Mouse (Mus musculus) erythroblast, adult 5-6 weeks (primary cell): ENCODE data around the gene Zc3hav1l. TPM values are rescaled to one million over a fixed set of nuclear protein-coding genes. Genes with fewer than 3 reads are reported as not detected.

Experiments used
- ATAC-seq: replicated peaks from 2 replicates; pipeline ENCODE4 v1.8.0; 2016; ENCODE audit warnings: moderate number of reproducible peaks, mild to moderate bottlenecking, moderate TSS enrichment, inconsistent platforms; ENCODE audit not compliant: poor library complexity, low FRiP score, severe bottlenecking
- total RNA-seq, 2 experiments: library from RNA; stranded (forward) in 1 of 2; stranded (reverse) in 1 of 2; fragments of 150-400 nt in 1 of 2; fragments of 200-764, 138-1000 nt in 1 of 2; gene quantifications; 2 replicates each; pipeline versions ENCODE4 v1.2.3 to v1.2.4; 2015 to 2017; ENCODE audit warnings: low replicate concordance in 2 of 2

Gene Zc3hav1l
- total RNA-seq, 2 experiments from 2014 or later: 2.5 to 3.8 TPM

DNA sequence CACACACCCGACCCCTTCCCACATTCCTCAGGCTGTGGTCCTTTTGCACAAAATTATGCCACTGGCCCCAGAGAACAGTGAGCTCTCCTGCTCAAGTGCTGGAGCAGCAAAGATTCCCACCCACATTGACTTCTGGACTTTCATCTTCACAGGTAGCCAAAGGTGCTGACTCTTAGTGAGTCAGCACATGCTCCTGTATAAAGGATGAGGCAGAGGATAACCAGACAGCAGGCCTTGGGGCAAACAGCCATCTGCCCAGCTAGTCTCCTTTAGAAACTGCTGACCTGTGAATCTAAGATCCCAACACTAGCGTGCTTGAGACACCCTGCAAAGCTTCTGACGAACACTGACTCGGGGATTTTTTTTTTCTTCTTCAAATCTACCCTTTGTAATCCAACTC, 60.7 kb downstream of the Zc3hav1l start:
- no peak for ATAC-seq

Other genes starting within 250 kb of the Zc3hav1l start
- gene Tmem213, start 190.0 kb downstream of the Zc3hav1l start, total RNA-seq (2015; ENCODE audit: low replicate concordance): not detected in 2 replicates
- gene Tmem213, start 190.0 kb downstream of the Zc3hav1l start, total RNA-seq (2017; ENCODE audit: low replicate concordance): not detected in 2 replicates
- 0.38 and 0.63 TPM in 2 replicates for gene Atp6v0a4, start 174.7 kb downstream of the Zc3hav1l start, total RNA-seq (2015; ENCODE audit: low replicate concordance)
- gene Atp6v0a4, start 174.7 kb downstream of the Zc3hav1l start, total RNA-seq (2017; ENCODE audit: low replicate concordance): not detected in 2 replicates
- gene D630045J12Rik, start 45.2 kb downstream of the Zc3hav1l start, total RNA-seq (2015; ENCODE audit: low replicate concordance): 0.19 TPM in 1 of 2 replicates, not detected in the other
- 0.09 and 1.5 TPM in 2 replicates for gene D630045J12Rik, start 45.2 kb downstream of the Zc3hav1l start, total RNA-seq (2017; ENCODE audit: low replicate concordance)
- 266 and 278 TPM in 2 replicates for gene Zc3hav1, start 55.3 kb upstream of the Zc3hav1l start, total RNA-seq (2015; ENCODE audit: low replicate concordance)
- 348 and 360 TPM in 2 replicates for gene Zc3hav1, start 55.3 kb upstream of the Zc3hav1l start, total RNA-seq (2017; ENCODE audit: low replicate concordance)
- 0.21 TPM in 1 of 2 replicates, not detected in the other for gene Ttc26, start 82.2 kb upstream of the Zc3hav1l start, total RNA-seq (2015; ENCODE audit: low replicate concordance)
- gene Ttc26, start 82.2 kb upstream of the Zc3hav1l start, total RNA-seq (2017; ENCODE audit: low replicate concordance): 0.70 TPM in 1 of 2 replicates, not detected in the other
- 52.9 and 70.3 TPM in 2 replicates for gene Ubn2, start 134.7 kb upstream of the Zc3hav1l start, total RNA-seq (2015; ENCODE audit: low replicate concordance)
- gene Ubn2, start 134.7 kb upstream of the Zc3hav1l start, total RNA-seq (2017; ENCODE audit: low replicate concordance): 52.4 and 57.0 TPM in 2 replicates
- 2.7 and 12.7 TPM in 2 replicates for gene Fmc1, start 234.2 kb upstream of the Zc3hav1l start, total RNA-seq (2015; ENCODE audit: low replicate concordance)
- gene Fmc1, start 234.2 kb upstream of the Zc3hav1l start, total RNA-seq (2017; ENCODE audit: low replicate concordance): 4.2 and 10.4 TPM in 2 replicates